Mouse (Mus musculus): ENCODE results near the gene Creb5.

DNA sequence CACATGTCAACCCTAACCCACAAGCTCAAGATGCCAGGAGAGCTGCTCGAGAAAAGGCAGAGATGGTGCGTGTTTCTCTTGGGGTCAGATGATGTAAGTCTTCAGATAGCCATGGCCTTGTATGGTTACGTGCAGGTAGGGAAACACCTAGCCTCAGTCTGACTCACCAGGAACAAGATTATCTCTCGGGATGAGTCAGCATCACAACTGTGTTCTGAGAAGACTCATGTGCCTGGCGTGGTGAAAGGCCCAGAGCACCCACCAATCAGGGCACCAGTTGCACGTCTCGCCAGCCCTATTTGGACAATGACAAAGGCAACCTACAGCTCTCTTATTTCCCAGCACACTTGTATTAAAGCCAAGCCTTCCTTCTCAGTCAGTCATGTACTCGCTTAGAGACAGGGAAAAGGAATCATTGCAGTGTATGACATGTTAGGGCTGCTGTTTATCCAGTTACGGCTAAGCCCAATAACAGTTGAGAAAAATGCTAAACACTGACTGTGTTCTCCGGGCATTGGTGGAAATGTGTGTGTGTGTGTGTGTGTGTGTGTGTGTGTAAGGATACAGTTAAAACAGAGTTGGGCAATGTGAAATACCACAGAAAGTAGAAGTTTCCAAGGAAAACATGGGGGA lies 210.9 kb downstream of the Creb5 start:
- no peak for TF ChIP-seq CTCF (IDR thresholded peaks at IDR 0.05; ENCODE audit: extremely low read depth, insufficient read depth, low read length)
- TF ChIP-seq POLR2A (IDR thresholded peaks at IDR 0.05; ENCODE audit: extremely low read depth, insufficient read depth, low read length) = no peak

Measured in cortical plate, adult 2 months (tissue).